Mouse (Mus musculus): ENCODE data around the gene Pdzd9. TPM values are rescaled to one million over a fixed set of nuclear protein-coding genes. Genes with fewer than 3 reads are reported as not detected.

Pdzd9 gene
- polyA plus RNA-seq, 1 experiment from 2014 or later = 0.80 TPM

DNA sequence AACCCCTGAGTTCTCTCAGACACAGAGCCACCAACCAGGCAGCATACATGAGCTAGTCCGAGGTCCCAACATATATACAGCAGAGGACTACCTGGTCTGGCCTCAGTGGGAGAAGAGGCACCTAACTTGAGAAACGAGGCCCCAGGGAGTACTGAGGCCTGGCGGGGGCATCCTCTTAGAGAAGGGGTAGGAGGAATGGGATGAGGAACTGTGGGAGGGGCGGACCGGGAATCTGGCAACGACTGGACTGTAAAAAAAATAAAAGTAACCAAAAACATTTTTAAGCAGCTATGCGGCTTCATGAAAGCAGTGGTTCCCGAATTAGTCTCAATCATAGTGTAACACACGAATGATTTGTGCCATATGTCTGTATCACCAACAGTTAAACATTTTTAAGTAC is 35.8 kb downstream of the Pdzd9 start:
- Histone ChIP-seq H3K27ac (ENCODE audit: low read depth, low read length) (no peak overlapping the region), H3K4me2 (replicated peaks; ENCODE audit: low read depth, low read length) (peak overlapping the region; percentile 50), H3K4me1 (replicated peaks; ENCODE audit: control insufficient read depth, insufficient read depth, low read length) (no peaks in the 10 kb centered on the region; the same call in 1 of the 2 replicates), H3K9ac (ENCODE audit: low read depth, low read length) (peak overlapping the region; percentile 97), H3K4me3 (ENCODE audit: low read depth, low read length) (peak overlapping the region; percentile 91), H3K36me3 (ENCODE audit: control insufficient read depth, insufficient read depth, low read length) (no peaks in the 10 kb centered on the region), H3K9me3 (ENCODE audit: control insufficient read depth, low read length) (no peaks in the 10 kb centered on the region), H3K27me3 (ENCODE audit: control insufficient read depth, insufficient read depth, low read length) (no peaks in the 10 kb centered on the region)
- 6% methylated on average over 9 of the region's 9 CpGs for WGBS
- DNase-seq (ENCODE audit: low spot score) = peak; percentile 19
- no peak for ATAC-seq (ENCODE audit: low FRiP score)

DNA sequence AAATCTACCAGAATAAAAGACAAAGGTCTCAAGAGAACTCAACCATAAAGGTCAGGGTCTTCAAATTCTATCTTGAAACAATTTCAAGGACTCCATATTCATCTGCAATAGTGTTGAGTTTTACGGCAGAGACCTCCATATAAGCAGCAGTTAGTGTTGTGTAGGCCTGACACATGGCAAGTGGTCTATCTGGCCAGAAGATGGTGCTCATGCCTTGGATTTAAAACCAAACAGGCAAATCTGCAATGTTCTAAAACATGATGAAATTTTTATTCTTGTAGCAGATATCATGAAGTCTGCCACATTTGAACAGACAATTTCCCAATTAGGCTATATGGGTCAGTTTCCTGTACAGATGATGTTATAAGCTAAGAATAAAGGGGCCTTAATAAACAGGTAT is 37.6 kb downstream of the Pdzd9 start:
- DNase-seq (ENCODE audit: low spot score) (no peak), ATAC-seq (ENCODE audit: low FRiP score) (no peak)
- WGBS = 86% methylated on average over 1 of the region's 1 CpGs
- no peaks in the 10 kb centered on the region for H3K9me3 ChIP-seq (ENCODE audit: control insufficient read depth, low read length)
- H3K4me3 ChIP-seq (ENCODE audit: low read depth, low read length) = no peak overlapping the region
- no peak overlapping the region for H3K4me2 ChIP-seq (replicated peaks; ENCODE audit: low read depth, low read length)
- no peaks in the 10 kb centered on the region for H3K36me3 ChIP-seq (ENCODE audit: control insufficient read depth, insufficient read depth, low read length)
- H3K9ac ChIP-seq (ENCODE audit: low read depth, low read length) = no peak overlapping the region
- no peaks in the 10 kb centered on the region for H3K27me3 ChIP-seq (ENCODE audit: control insufficient read depth, insufficient read depth, low read length)
- H3K4me1 ChIP-seq (replicated peaks; ENCODE audit: control insufficient read depth, insufficient read depth, low read length) = no peaks in the 10 kb centered on the region; the same call in 1 of the 2 replicates
- H3K27ac ChIP-seq (ENCODE audit: low read depth, low read length) = no peak overlapping the region

- Histone ChIP-seq H3K4me3 (ENCODE audit: low read depth, low read length) (no peak overlapping the region), H3K27ac (ENCODE audit: low read depth, low read length) (no peak overlapping the region), H3K9me3 (ENCODE audit: control insufficient read depth, low read length) (no peaks in the 10 kb centered on the region), H3K4me2 (replicated peaks; ENCODE audit: low read depth, low read length) (no peak overlapping the region), H3K9ac (ENCODE audit: low read depth, low read length) (no peak overlapping the region), H3K27me3 (ENCODE audit: control insufficient read depth, insufficient read depth, low read length) (no peaks in the 10 kb centered on the region), H3K36me3 (ENCODE audit: control insufficient read depth, insufficient read depth, low read length) (no peaks in the 10 kb centered on the region), H3K4me1 (replicated peaks; ENCODE audit: control insufficient read depth, insufficient read depth, low read length) (no peaks in the 10 kb centered on the region)
- ATAC-seq (ENCODE audit: low FRiP score) (no peak), DNase-seq (ENCODE audit: low spot score) (no peak)
- 90% methylated on average over 9 of the region's 9 CpGs for WGBS
Observed at GRCm38 (mm10) chr7:120620841-120621240, 49.3 kb downstream of the Pdzd9 start.

DNA sequence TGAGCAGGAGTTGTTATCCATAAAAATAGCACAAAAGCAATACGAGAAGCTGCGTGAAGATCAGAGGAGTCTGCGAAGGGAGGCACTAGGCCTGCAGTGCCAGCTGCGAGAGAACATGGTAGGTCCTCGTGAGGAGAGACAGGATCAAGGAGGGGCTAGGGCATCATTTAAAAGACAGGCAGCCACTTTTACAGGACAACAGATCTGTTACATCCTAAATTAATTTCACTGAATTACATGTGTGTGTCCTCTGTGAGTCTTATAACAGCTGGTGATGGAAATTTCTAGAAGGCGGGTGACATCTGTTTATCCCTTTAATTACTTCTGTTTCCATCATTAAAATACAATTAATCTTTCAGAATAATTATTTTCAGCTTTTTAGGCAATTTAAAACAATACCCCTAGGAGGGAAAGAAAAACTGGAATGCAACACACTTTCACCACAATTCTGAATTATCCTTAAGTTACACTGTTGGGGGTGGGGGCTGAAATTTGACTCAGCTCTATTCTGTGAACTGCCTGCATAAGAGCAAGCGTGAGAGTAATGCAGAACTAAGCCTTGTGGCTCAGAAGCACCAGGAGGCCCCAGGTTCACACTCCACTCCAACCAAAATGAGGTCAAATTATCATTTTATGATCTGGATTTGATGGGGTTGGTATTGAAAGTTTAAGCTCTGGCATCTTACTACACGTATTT is 49.9 kb downstream of the Pdzd9 start:
- 80% methylated on average over 8 of the region's 8 CpGs for WGBS
- no peaks in the 10 kb centered on the region for H3K9me3 ChIP-seq (ENCODE audit: control insufficient read depth, low read length)
- no peak for ATAC-seq (ENCODE audit: low FRiP score)

More for the DNA sequence above, 49.9 kb downstream of the Pdzd9 start:
- Histone ChIP-seq H3K27me3 (ENCODE audit: control insufficient read depth, insufficient read depth, low read length) (no peaks in the 10 kb centered on the region), H3K4me1 (replicated peaks; ENCODE audit: control insufficient read depth, insufficient read depth, low read length) (no peaks in the 10 kb centered on the region), H3K27ac (ENCODE audit: low read depth, low read length) (no peak overlapping the region), H3K36me3 (ENCODE audit: control insufficient read depth, insufficient read depth, low read length) (no peaks in the 10 kb centered on the region), H3K4me3 (ENCODE audit: low read depth, low read length) (no peak overlapping the region), H3K9ac (ENCODE audit: low read depth, low read length) (no peak overlapping the region), H3K4me2 (replicated peaks; ENCODE audit: low read depth, low read length) (no peak overlapping the region)
- no peak for DNase-seq (ENCODE audit: low spot score)

Other genes with a start within 250 kb of the Pdzd9 start
- 200 and 206 TPM in 2 replicates for gene Uqcrc2, start 35.2 kb downstream of the Pdzd9 start, polyA plus RNA-seq (2014; fragmentation: Nextera tagmentation; extraction: Ambion mirVana)
- 13.2 and 16.6 TPM in 2 replicates for gene Mosmo, start 7.3 kb upstream of the Pdzd9 start, polyA plus RNA-seq (2014; fragmentation: Nextera tagmentation; extraction: Ambion mirVana)
- gene Vwa3a, start 69.0 kb upstream of the Pdzd9 start, polyA plus RNA-seq (2014; fragmentation: Nextera tagmentation; extraction: Ambion mirVana) = 0.96 and 1.5 TPM in 2 replicates
- not detected in 2 replicates for gene Gm5737, start 142.0 kb upstream of the Pdzd9 start, polyA plus RNA-seq (2014; fragmentation: Nextera tagmentation; extraction: Ambion mirVana)
- 8.5 and 10.2 TPM in 2 replicates for gene Eef2k, start 172.5 kb upstream of the Pdzd9 start, polyA plus RNA-seq (2014; fragmentation: Nextera tagmentation; extraction: Ambion mirVana)
- 16.4 and 17.1 TPM in 2 replicates for gene Polr3e, start 247.4 kb upstream of the Pdzd9 start, polyA plus RNA-seq (2014; fragmentation: Nextera tagmentation; extraction: Ambion mirVana)

All from hindbrain, embryonic 11.5 days (tissue).